Mouse (Mus musculus) liver, embryonic 18 days (tissue): ENCODE measurements around the gene Gp1bb. TPM values are rescaled to one million over a fixed set of nuclear protein-coding genes. Genes with fewer than 3 reads are reported as not detected.

Experiments
- polyA plus RNA-seq: library from polyadenylated mRNA; depleted of rRNA; stranded (reverse); fragments of >200 nt; gene quantifications from 2 replicates; pipeline ENCODE4 v1.2.3, GENCODE M21; 2012; rRNA removed

Gene Gp1bb
- polyA plus RNA-seq, result 15.4 and 16.2 TPM in 2 replicates

GRCm38 (mm10) chr16:18622019-18622418, at the start of gene Gp1bb:
TSS of gene Gp1bb (minus strand) at chr16:18622403.

GRCm38 (mm10) chr16:18629390-18630231, 7.4 kb upstream of the Gp1bb start, which contains the start of gene Sept5:
TSS of gene Sept5 (minus strand) at chr16:18629954.

GRCm38 (mm10) chr16:18626376-18626878, 4.2 kb upstream of the Gp1bb start, which contains the start of gene Gm49601:
TSS of gene Gm49601 (minus strand) at chr16:18626427.

GRCm38 (mm10) chr16:18589804-18590790, 32.1 kb downstream of the Gp1bb start, which contains the start of gene Tbx1:
TSS of gene Tbx1 (minus strand) at chr16:18590671.

Other genes starting within 250 kb of the Gp1bb start
- gene Txnrd2, start 196.0 kb downstream of the Gp1bb start, polyA plus RNA-seq, result 58.8 and 62.0 TPM in 2 replicates
- 91.2 and 92.4 TPM in 2 replicates for gene Comt, start 195.6 kb downstream of the Gp1bb start, polyA plus RNA-seq
- gene Gnb1l, start 123.7 kb downstream of the Gp1bb start, polyA plus RNA-seq, result 3.1 and 4.2 TPM in 2 replicates
- 1.5 and 1.6 TPM in 2 replicates for gene Rtl10, start 123.5 kb downstream of the Gp1bb start, polyA plus RNA-seq
- gene Tbx1, start 31.7 kb downstream of the Gp1bb start, polyA plus RNA-seq, result 0.01 and 0.03 TPM in 2 replicates
- 1.5 and 2.4 TPM in 2 replicates for gene Gm49601, start 4.0 kb upstream of the Gp1bb start, polyA plus RNA-seq
- 6.6 and 9.4 TPM in 2 replicates for gene Sept5, start 7.6 kb upstream of the Gp1bb start, polyA plus RNA-seq
- 11.6 and 12.1 TPM in 2 replicates for gene Cldn5, start 154.4 kb upstream of the Gp1bb start, polyA plus RNA-seq
- 17.8 and 19.1 TPM in 2 replicates for gene Ufd1, start 189.4 kb upstream of the Gp1bb start, polyA plus RNA-seq
- 22.8 and 24.2 TPM in 2 replicates for gene Cdc45, start 189.6 kb upstream of the Gp1bb start, polyA plus RNA-seq
- 24.4 and 27.4 TPM in 2 replicates for gene 2510002D24Rik, start 214.2 kb upstream of the Gp1bb start, polyA plus RNA-seq
- gene Gm28539, start 214.2 kb upstream of the Gp1bb start, polyA plus RNA-seq, result not detected in 2 replicates